Mouse (Mus musculus) cerebellum, adult 2 months (tissue): ENCODE results near the gene Krtap1-3. TPM values are rescaled to one million over a fixed set of nuclear protein-coding genes. Genes with fewer than 3 reads are reported as not detected.

ENCODE experiments used
- DNase-seq, 2 experiments: peaks; one replicate each; pipeline ENCODE4 v3.0.0; 2021
- H3K27ac ChIP-seq: fragments of 200-500 bp; 2 replicates; pipeline ENCODE4 v1.5.1; 2012; ENCODE audit warnings: low read length, control low read depth, inconsistent platforms; ENCODE audit not compliant: insufficient read depth
- H3K27me3 ChIP-seq: fragments of 200-500 bp; 2 replicates; pipeline ENCODE4 v1.6.1; 2012; ENCODE audit warnings: inconsistent platforms, mild to moderate bottlenecking, low read length, moderate library complexity; ENCODE audit not compliant: control insufficient read depth, insufficient read depth
- H3K4me1 ChIP-seq: fragments of 200-500 bp; 2 replicates; pipeline ENCODE4 v1.6.1; 2011; ENCODE audit warnings: low read length; ENCODE audit not compliant: control insufficient read depth, insufficient read depth
- H3K4me3 ChIP-seq: fragments of 200-500 bp; replicated peaks from 2 replicates; pipeline ENCODE3; 2011; ENCODE audit warnings: mild to moderate bottlenecking, low read depth, low read length, control low read depth; ENCODE audit not compliant: insufficient read depth
- CTCF ChIP-seq: fragments of 200-500 bp; IDR thresholded peaks from 2 replicates; pipeline ENCODE4 v1.5.1; 2011; ENCODE audit warnings: low read depth, mild to moderate bottlenecking, control low read depth, low read length, moderate library complexity, borderline replicate concordance; ENCODE audit not compliant: insufficient read depth
- POLR2A ChIP-seq: fragments of 200-500 bp; IDR thresholded peaks from 2 replicates; pipeline ENCODE4 v1.6.1; 2011; ENCODE audit warnings: low read length, control low read depth, borderline replicate concordance; ENCODE audit not compliant: insufficient read depth
- WGBS: fragments of 180-500 bp; shearing (Covaris S2); methylation state at CpG from one replicate; pipeline ENCODE4 v1.1.7; 2018; 5-methylcytosine and 5-hydroxymethylcytosine counted together
- polyA plus RNA-seq: library from polyadenylated mRNA; depleted of rRNA; stranded (reverse); fragments of >200 nt; gene quantifications from 2 replicates; pipeline ENCODE4 v1.2.3, GENCODE M21; 2012; rRNA removed

Gene Krtap1-3
- polyA plus RNA-seq: not detected in 2 replicates

GRCm38 (mm10) chr11:99590981-99591380 is at the start of gene Krtap1-3:
Gene Krtap1-3 (minus strand): TSS chr11:99591339.
- TF ChIP-seq POLR2A (no peak), CTCF (no peak)
- no peak within 1 kb of the TSS for H3K4me3 ChIP-seq
- no peak within 1 kb of the TSS for H3K27ac ChIP-seq
- H3K4me1 ChIP-seq: no peaks in the 10 kb centered on the region
- no peak for DNase-seq
- 71% methylated on average over 6 of the region's 6 CpGs for WGBS
- no peaks in the 10 kb centered on the region for H3K27me3 ChIP-seq

DNA sequence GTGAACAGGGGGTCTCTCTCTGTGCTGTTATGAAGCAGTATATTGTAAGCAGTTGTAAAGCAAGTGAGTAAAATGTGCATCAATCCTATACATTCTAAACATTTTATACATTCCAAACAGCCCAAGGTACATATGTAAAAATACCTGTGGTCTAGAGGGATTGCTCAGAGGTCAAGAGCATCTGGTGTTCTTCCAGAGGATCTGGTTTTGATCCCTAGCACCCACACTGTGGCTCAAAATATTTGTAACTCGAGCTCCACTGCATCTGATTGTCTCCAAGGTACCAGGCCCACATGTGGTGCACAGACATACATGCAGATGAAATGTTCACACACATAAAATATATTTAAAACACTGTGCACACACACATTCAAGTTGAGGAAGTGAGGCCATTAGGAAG is 49.8 kb upstream of the Krtap1-3 start:
- Histone ChIP-seq H3K27ac (no peak overlapping the region), H3K27me3 (no peaks in the 10 kb centered on the region), H3K4me1 (no peaks in the 10 kb centered on the region), H3K4me3 (no peak overlapping the region)
- WGBS: 25% methylated on average over 1 of the region's 1 CpGs
- no peak for DNase-seq
- TF ChIP-seq CTCF (no peak), POLR2A (no peak)

DNA sequence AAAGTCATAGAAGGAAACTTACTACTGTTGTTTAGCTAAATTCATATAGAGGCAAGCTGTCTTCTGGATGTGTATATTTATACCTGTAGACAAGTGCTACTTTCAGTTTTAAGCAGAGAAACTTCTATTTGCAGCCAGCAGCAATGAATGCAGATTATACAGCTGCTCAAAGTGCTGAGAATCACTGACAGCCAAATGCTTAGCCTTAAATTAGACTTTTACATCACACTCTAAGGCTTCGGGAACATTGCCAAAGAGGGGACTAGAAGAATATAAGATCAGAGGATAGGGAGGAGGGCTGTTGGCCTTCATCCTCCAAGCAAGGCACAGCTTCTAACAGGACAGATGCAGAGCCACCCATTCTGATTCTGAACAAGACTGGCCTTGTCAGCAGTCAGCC is 45.9 kb upstream of the Krtap1-3 start:
- WGBS: 48% methylated on average over 1 of the region's 1 CpGs
- Histone ChIP-seq H3K4me1 (no peaks in the 10 kb centered on the region), H3K27me3 (no peaks in the 10 kb centered on the region), H3K4me3 (no peak overlapping the region), H3K27ac (no peak overlapping the region)
- DNase-seq: no peak
- no peak for TF ChIP-seq CTCF
- TF ChIP-seq POLR2A: no peak

GRCm38 (mm10) chr11:99634653-99635134 is 43.6 kb upstream of the Krtap1-3 start, which contains the start of gene Krtap4-2:
Gene Krtap4-2 (minus strand): TSS chr11:99635084.
- H3K4me1 ChIP-seq: no peaks in the 10 kb centered on the region
- H3K27me3 ChIP-seq: no peaks in the 10 kb centered on the region
- DNase-seq: no peak
- WGBS: 43% methylated on average over 8 of the region's 8 CpGs
- no peak within 1 kb of the TSS for H3K4me3 ChIP-seq
- H3K27ac ChIP-seq: no peak within 1 kb of the TSS
- TF ChIP-seq POLR2A (no peak), CTCF (no peak)

DNA sequence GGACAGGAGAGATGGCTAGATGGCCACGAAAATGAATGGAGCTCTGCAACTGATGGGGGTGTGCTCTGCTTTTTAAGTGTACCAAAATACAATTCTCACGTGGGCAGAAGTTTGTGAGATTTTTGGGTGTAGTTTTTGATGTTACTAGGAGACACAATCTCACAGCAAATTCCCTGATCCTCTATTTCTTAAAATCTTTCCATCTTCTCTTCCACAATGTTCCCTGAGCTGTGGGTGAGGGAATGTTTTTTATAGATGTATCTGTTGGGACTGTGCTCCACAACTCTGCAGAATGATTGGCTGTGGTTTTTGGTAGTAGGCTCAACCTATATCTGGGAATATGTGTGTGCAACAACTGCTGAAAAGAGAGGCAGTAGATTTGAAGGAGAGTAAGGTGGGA is 42.2 kb upstream of the Krtap1-3 start:
- no peak overlapping the region for H3K4me3 ChIP-seq
- no peaks in the 10 kb centered on the region for H3K4me1 ChIP-seq
- TF ChIP-seq CTCF (no peak), POLR2A (no peak)
- no peaks in the 10 kb centered on the region for H3K27me3 ChIP-seq
- no peak for DNase-seq
- 81% methylated on average over 2 of the region's 2 CpGs for WGBS
- H3K27ac ChIP-seq: no peak overlapping the region

DNA sequence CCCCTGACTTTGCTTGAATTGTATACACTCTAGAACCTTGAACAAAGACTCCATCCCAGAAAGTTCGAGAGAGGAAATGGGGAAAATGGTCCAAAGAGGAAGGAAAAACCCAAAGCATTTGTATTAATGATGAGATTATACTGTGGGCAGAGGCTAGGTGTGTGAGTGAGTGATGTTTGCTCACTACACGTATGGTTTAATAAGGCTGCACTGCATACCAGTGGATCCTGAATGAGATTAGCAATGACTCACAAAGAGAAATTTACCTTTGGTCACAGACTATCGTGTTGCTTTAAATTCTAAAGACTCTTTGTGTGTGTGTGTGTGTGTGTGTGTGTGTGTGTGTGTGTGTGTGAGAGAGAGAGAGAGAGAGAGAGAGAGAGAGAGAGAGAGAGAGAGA is 39.8 kb upstream of the Krtap1-3 start:
- H3K4me3 ChIP-seq: no peak overlapping the region
- H3K27me3 ChIP-seq: no peaks in the 10 kb centered on the region
- H3K4me1 ChIP-seq: no peaks in the 10 kb centered on the region
- 74% methylated on average over 3 of the region's 3 CpGs for WGBS
- no peak for TF ChIP-seq POLR2A
- no peak for TF ChIP-seq CTCF
- no peak for DNase-seq
- H3K27ac ChIP-seq: no peak overlapping the region

DNA sequence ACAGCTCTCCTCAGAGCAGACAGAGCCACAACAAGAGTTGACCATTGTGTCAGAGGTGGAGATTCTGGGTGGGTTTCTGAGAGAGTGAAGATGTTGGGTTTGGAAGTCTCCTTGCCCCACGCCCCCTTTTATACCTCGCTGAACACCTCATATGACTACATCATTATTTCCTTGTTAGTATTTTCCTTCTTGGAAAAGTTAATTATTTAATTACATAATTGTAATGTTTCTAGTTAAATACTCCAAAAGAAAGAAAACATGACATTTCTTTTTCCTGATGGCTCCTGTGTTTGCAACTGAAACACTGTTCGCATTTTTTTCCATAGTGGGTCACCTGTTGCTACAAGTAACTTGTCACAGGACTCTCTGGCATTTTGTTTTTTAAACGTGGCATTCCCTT is 37.0 kb upstream of the Krtap1-3 start, which contains the start of gene Krtap4-1:
Gene Krtap4-1 (minus strand): TSS at position 101 of the 400 bp plus-strand sequence.
- no peak for TF ChIP-seq CTCF
- TF ChIP-seq POLR2A: no peak

GRCm38 (mm10) chr11:99620335-99620734 is 29.2 kb upstream of the Krtap1-3 start, which contains the start of gene Gm11562:
Gene Gm11562 (minus strand): TSS chr11:99620435.
- TF ChIP-seq CTCF (no peak), POLR2A (no peak)
- Histone ChIP-seq H3K4me1 (no peaks in the 10 kb centered on the region), H3K4me3 (no peak within 1 kb of the TSS), H3K27ac (no peak within 1 kb of the TSS), H3K27me3 (no peaks in the 10 kb centered on the region)
- WGBS: 96% methylated on average over 2 of the region's 2 CpGs
- no peak for DNase-seq

More for the DNA sequence above, 37.0 kb upstream of the Krtap1-3 start, which contains the start of gene Krtap4-1:
- WGBS: 83% methylated on average over 4 of the region's 4 CpGs
- Histone ChIP-seq H3K27ac (no peak within 1 kb of the TSS), H3K4me3 (no peak within 1 kb of the TSS), H3K4me1 (no peaks in the 10 kb centered on the region), H3K27me3 (no peaks in the 10 kb centered on the region)
- no peak for DNase-seq
